Comparison of ENCODE assay signal across 25 mouse cellular contexts in genomic region chr15:100473926-100474503, GRCm38 (mm10). TPM values are rescaled to one million over a fixed set of nuclear protein-coding genes. Genes with fewer than 3 reads are reported as not detected.
"Had no signal": no experiment of that assay in that cellular context is flagged by ENCODE, and none has a peak within 500 bp of the region (broad histone marks: within the 10 kb centered on the region; RNA-seq: fewer than 3 reads in every experiment).

No protein-coding gene starts in this region.

- H3K9ac ChIP-seq: liver, embryonic 14.5 days; neural tube, embryonic 13.5 days had no signal

- H3K27me3 ChIP-seq: neural tube, embryonic 13.5 days had no signal

- ATAC-seq: intestine, postnatal 0 days had no signal

- H3K4me2 ChIP-seq: midbrain, embryonic 11.5 days; neural tube, embryonic 13.5 days had no signal

- H3K27ac ChIP-seq: kidney, postnatal 0 days; layer of hippocampus, adult 2 months; left cerebral cortex, adult 2 months; liver, embryonic 14.5 days; neural tube, embryonic 13.5 days had no signal

- DNase-seq: kidney, adult 2 months; kidney, postnatal 25 days; layer of hippocampus, postnatal 36 days; lung, adult 2 months; lung, postnatal 14 days; lung, postnatal 4 days; midbrain, embryonic 14.5 days; retina, postnatal 1 day; right cerebral cortex, postnatal 25 days; spleen, adult 18-20 months; thymus, adult 2 months; thymus, postnatal 14 days; thymus, postnatal 4 days had no signal

- H3K4me3 ChIP-seq: layer of hippocampus, adult 2 months; left cerebral cortex, adult 2 months; neural tube, embryonic 13.5 days had no signal

- H3K9me3 ChIP-seq: neural tube, embryonic 13.5 days had no signal

RNA-seq across cellular contexts. Expression of gene Gm5475, which starts 52.1 kb away (rescaled TPM):
- total RNA-seq: layer of hippocampus, adult 2 months; layer of hippocampus, postnatal 36 days; left cerebral cortex, adult 2 months; left cerebral cortex, postnatal 36 days; megakaryocyte progenitor cell, adult 5-6 weeks; megakaryocyte-erythroid progenitor cell, adult 5-6 weeks; neutrophil, adult 5-6 weeks had no signal
- polyA plus RNA-seq: limb, embryonic 11.5 days; lung, adult 2 months; midbrain, embryonic 11.5 days; midbrain, embryonic 14.5 days had no signal
